Mouse (Mus musculus) heart, adult 18-20 months (tissue): ENCODE measurements around the gene Cdh1. TPM values are rescaled to one million over a fixed set of nuclear protein-coding genes. Genes with fewer than 3 reads are reported as not detected.

Experiments
- DNase-seq, 2 experiments: peaks; one replicate each; pipeline ENCODE4 v3.0.0; 2021 to 2022; ENCODE audit warnings: mixed read lengths in 1 of 2
- total RNA-seq, 2 experiments: library from RNA; stranded (reverse); gene quantifications; 2 replicates each; pipeline ENCODE4 v1.2.3; 2021

The Cdh1 gene
- total RNA-seq, 2 experiments from 2014 or later, result 1.4 TPM; not detected in 1

DNA sequence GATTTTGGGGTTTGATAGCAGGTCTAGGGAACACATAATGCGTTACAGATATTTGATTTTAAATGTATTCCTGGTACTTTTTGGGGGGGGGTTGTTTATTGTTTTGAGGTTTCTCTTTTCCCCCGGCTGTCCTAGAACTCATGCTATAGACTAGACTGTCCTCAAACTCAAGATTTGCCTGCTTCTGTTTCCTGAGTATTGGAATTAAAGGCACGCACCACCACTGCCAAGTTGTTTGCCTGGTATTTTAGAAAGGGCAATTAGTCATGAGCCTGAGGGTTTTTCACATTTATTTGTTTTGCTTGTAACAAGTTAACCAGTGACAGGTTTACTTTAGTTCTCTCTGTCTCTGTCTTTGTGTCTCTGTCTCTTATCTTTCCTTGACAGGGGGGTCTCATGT, 20.3 kb downstream of the Cdh1 start:
- DNase-seq, result no peak

DNA sequence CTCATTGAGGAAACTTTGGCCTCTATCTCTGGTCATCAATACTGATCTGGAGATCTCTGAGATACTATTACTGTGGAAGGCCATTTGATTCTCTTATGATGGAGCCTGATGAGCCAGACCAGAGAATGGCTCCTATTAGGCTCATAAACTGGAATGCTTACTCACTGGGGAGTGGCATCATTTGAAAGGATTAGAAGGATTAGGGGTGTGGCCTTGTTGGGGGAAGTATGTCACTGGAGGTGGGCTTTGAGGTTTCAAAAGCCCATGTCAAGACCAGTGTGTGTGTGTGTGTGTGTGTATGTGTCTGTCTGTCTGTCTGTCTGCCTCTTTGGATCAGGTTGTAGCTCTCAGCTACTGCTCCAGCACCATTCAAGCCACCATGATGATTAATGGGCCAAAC, 20.8 kb downstream of the Cdh1 start:
- DNase-seq, result no peak

DNA sequence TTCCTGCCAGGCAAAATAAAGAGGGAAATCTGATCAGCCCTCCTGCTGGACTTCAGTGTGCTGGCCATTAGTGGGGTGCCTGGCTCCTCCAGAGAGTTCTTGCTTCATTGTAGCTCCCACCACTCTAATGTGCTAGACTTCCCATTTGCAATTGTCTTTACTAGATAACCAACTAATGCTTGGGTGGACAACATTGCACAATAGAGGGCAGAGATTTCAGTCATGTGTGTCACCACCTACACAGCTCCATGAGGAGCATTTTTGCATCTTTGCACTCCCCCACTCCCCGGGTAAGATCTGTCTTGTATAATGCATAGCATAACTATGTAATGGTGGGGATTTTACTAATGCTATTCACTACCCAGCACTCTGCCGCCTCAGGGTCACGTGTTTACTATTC, 21.6 kb downstream of the Cdh1 start:
- DNase-seq, result no peak

DNA sequence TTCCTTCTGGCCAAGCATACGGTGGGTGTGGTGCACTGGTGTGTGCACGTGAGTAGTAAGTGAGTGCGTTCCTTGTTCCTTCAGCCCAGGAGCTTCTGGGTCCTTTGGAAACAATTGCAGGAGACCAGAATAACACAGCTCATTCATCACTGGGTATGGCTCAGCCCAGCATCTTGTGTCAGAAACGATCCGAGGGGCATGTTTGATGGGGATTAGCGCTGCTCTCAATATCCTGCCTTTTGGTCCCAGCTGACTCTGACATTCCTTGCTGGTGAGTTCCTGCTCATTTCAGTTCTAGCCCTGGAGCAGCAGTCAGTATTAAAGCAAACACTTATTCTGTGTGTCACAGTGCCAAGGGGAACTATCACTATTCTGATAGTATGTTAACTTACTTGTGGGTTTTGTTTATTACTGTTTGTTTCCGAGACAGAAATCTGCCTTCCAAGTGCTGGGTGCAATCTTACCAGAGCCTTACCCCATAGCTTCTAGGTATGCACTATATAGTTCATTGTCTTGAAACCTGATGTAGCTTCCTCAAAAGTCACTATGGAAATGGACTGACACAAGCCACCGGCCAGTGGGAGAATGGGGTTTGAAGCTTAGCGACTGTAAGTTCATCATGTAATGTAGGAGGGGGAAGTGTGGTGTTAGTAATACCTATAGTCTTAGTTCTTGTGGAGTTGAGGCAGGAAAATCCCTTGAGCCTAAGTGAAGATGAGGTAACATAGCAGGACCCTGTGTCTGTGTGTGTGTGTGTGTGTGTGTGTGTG, 23.1 kb downstream of the Cdh1 start:
- DNase-seq, result no peak

DNA sequence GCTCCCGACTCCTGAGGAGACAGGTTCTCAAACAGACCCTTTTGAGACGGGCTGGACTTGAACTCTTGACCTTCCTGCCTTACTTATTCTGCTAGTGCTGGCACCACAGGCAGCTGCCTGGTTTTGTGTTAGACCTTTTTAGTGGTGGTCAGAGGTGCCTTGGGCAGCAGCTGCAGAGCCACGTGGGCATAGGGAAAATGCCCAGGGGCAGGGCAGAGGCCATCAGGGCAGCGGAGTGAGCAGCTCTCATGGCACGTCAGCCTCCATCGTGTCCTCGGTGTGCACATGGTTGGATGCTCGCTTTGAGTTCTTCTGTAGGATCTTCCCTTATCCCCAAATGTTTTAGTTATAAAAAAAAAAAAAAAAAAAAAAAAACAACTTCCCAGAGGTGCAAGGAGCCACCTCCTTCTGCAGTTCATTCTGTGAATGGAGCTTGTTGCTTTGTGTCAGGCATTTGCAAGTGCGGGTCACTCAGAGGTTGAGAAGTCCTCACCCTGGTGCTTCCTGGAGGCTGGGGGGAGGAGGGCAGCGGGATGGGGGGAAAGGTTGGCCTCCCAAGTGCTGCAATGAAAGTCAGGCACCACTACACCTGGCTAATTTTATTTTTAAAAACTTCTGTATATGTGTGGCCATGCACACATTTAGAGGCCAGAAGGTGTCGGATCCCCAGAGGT, 25.3 kb downstream of the Cdh1 start:
- DNase-seq, result no peak

DNA sequence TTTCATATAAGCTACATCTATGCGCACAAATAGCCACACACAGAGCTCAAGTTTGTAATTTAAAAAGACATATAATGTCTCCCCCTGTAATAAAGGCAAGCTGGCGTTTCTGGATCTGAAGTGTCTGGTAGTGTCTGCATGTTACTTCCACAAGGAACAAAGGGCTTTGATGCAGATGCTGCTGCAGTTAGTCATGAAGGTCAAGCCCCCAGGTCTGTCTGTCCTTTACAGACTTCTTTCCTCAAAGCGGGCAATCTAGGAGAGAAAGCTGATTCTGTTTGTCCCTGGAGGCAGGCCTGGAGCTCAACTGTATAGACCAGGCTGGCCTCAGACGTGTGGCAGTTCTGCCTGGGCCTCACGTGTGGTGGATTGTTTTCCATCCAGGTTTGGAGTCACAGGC, 26.3 kb downstream of the Cdh1 start:
- DNase-seq, result no peak

DNA sequence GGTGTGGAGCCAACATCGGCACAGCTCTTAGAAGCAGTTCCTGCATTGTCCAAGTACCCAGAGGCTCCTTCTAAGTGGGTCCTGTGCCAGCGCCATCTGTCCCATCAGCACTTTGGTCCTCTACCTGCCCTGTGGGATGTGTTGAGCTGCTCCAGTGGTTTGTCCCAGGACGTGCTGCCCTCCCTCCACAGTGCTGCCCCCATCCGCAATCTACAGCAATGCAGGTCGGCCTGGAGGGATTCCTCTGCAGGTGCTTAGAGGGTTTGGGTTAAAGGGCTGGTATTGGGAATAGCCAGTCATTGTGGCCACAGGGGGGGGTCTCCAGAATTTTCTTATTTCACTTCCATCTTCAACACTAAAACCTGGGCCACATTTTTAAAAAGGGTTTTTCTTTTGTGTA, 28.8 kb downstream of the Cdh1 start:
- no peak for DNase-seq

DNA sequence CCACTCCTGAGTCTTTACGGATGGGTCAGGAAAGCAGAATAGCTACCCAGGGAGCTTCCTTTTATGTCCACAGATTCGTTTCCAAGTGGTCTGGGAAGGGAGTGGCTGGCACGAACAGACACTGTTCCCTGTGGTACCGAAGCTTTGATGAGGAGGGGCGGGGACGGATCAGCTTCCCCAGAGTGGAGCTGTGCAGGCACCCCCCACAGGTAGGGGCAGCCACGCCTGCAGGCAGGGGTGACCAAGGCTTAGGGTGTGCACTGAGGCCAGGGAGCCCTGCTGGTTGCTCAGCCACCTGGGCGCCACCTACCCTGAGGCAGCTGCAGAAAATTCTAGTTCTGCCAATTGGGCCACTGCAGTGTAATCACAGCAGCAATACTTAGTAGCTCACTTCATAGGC, 29.5 kb downstream of the Cdh1 start:
- DNase-seq, result no peak

DNA sequence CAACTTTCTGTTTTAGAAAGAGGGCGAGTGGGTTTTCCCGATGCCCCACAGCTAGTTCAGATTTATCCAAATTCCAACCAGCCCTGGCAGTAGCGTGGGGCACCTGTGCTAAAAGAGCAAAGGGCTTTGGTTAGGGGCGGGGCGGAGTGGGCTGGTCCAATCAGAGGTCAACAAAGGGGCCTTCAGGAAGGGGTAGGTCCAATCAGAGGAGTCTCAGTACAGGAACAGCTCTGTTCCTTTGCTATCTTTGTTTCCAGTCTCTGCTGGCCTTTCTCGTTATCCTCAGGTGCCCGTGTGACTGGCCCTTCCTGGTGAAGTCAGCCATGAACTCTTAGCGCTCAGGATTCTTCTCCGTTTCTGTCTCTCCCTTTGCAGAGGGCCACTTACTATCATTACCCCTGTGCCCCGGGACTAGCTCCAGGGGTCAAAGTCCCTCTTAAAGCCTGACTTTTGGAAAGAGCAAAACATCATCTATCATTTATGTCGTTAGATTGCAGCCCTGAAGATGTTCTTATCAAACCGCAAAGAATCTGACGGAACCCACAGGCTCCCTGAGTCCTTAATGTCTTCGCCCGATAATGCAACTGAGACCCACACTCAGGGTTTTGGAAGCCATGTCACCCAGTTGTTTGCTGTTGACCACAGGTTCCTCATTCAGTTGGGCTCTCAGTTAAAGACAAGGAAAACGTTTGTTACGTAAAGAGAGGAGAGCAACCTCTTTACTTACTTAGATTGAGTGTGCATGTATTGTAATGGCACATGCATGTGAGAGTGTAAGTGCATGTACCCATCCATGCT, 30.4 kb downstream of the Cdh1 start:
- DNase-seq, result no peak

DNA sequence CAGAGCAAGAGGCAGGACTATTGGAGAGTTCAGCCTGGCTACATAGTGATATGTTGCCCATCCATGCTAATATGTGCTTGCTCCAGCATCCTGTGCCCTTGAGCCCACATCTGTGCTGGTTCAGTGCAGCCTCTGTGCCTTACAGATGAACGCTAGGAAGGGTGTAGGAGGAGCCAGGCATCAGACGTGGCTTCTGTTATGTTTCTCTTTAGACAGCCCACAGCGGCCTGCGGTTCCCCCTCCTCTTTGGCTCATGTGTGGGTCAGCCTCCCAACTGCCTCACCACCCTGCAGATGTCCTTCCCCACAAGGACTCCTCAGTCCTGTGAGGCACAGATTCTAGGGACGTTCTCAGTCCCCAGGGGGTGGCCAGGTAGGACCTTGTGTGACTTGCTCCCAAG, 32.1 kb downstream of the Cdh1 start:
- no peak for DNase-seq

DNA sequence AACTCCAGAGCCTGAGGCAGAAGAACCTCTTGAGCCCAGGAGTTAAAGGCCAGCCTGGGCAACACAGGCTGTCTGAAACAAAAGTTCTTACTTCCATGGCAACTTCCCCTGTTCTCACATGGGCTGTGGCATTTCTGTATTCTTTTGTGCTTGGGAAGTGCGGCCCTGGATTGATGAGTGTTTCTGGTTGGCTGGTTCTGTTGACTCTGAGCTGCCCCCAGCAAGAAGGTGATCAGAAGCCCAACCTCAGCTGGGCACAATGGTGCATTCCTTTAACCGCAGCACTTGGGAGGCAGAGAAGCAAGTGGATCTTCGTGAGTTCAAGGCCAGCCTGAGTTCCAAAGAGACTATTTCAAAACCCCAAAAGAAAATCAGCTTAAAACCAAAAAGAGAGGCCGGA, 34.3 kb downstream of the Cdh1 start:
- DNase-seq, result no peak

DNA sequence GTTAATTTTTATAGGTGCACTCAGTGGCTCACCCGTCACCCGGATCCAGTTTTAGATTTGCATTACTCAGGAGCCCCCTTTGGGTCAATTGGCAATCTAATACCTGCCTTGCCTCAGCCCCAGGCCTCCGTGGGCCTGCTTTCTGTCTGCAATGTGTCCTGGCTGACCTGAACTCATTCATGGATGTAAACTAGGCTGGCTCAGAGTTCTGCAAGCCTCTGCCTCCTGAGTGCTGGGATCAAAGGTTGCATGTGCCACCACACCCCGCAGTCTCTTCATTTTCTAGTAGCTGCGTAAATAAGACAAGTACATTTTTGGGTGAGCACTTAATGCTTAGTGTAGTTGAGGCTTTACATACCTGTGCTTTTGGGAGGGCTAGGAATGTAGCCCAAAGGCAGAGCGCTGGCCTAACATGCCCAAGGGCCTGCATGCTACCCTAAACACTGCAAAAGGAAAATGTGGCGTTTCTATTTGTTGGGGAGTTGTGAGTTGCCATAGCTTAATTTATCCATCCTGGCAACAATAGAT, 35.7 kb downstream of the Cdh1 start:
- DNase-seq, result no peak

DNA sequence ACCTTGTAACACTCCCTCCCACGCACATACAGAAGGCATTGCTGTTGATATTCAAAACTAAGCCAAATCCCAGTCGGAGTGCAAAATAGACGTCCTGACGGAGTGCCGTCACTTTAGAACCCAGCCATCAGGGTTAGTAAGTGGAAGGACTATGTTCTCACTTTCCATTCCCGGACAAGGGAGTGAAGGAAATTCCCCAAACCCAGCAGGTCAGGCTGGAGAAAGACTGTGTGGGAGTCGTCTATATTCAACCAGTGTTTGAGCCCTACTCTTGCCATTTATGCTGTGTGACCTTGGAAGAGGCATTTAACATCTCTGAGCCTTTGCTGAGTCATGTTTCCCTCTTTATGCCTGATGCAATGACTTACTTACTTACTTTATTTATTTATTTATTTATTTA, 37.1 kb downstream of the Cdh1 start:
- DNase-seq, result no peak

DNA sequence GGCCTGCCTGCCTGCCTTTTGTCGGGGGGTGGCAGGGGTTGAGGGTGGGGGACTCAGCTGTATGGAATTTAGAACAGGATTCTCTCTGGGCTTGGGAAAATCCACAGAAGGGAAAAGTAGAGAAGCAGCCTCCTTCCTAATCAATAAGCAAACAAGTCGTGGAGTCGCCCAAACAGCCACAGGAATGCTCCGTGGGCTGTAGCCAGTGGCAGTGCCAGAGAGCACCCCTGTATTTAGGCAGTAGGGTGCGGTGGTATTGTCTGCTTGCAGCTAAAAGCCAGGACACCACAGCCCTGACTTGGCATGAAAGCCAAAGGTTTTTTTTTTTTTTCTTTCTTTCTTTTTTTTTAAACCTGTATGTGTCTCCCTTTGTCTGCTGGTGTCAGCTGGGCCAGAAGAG, 37.8 kb downstream of the Cdh1 start:
- no peak for DNase-seq

DNA sequence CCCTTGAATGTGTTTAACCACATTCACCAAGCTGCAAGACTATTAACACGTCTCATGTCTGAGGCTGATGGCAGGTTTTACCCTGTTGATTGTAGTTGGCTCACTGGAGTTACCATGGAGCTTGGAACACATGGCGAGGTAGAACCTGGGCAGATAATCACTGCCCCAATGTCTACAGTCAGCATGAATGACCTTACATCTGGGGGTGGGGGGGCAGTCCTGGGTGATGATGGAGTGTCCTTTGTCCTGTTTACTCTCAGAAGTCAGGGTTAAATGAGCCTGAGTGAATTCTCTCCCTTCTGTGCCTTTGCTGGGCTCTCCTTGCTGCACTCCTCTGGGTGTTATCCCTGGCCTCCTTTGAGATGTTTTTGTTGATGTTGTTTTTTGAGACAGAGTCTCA, 39.0 kb downstream of the Cdh1 start:
- no peak for DNase-seq

DNA sequence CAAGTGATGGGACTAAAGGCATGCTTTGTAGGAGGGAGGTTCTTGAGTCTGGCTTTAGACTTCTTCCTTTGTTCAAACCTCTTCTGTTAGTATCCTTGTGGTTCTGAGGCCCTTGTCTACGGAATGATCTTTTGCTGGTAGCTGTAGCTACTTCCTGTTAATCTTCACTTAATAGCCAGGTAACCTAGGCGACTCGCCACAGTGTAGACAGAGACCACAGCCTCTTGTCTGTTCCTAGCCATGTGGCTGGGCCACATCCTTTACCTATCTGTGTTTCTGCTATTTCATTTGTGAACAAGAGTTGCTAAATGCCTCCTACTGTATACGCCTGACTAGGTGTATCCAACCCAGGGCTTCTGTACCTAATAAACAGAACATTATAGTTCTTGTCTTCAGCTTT, 39.9 kb downstream of the Cdh1 start:
- peak in 1 of 2 experiments; percentile 7 for DNase-seq

DNA sequence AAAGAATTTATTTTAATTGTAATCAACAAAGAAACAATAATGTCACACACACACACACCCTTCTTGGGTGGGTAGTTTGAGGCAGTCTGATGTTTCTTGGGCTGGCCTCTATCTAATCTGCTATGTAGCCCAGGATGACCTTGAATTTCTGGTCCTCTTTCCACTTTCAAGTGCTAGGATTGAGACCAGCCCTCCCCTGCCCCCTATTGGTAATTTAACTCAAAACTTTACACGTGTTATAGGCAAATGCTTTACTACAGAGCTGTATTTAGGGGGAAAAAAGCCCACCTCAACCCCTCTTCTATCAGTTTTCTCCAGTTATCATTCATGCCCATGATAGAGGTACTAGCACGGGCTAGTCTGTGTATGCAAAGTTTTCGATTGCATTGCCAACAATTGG, 41.8 kb downstream of the Cdh1 start:
- no peak for DNase-seq

DNA sequence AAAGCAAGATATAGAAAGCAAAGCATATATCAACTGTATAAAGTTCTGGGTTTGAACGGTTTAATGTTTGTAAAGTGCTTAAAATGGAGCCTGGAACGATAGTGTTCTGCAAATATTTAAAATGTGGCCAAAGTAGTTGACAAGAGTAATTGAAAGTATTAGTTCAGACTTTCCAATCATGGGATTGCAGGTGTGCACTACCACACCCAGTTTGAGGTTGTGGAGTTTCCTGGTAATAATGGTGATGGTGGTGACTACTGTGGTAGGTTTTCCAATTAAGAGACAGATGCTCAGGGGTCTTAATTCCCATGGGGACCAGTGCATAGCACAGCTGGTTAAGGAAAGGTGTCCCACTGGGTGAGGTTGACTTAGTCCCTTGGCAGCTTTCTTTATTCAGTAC, 43.0 kb downstream of the Cdh1 start:
- no peak for DNase-seq

DNA sequence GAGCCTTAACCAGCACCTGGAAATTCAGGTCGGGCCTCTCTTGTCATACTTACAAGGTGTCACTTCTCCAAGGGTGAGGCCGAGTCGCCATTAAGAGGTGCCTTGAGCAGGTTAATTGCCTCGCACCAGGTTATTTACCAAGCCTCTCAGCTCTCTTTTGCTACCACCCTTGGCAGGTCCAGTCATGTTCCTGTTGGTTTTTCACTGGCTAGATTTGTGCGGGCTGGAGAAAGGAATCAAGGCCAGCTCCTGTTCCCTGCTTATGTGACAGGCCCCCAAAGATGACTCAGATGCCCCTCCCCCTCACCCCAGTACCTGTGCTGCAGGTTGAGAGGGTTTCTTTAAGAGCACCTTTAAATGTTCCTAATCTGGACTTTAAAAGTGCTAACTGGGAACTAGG, 43.6 kb downstream of the Cdh1 start:
- DNase-seq, result no peak

DNA sequence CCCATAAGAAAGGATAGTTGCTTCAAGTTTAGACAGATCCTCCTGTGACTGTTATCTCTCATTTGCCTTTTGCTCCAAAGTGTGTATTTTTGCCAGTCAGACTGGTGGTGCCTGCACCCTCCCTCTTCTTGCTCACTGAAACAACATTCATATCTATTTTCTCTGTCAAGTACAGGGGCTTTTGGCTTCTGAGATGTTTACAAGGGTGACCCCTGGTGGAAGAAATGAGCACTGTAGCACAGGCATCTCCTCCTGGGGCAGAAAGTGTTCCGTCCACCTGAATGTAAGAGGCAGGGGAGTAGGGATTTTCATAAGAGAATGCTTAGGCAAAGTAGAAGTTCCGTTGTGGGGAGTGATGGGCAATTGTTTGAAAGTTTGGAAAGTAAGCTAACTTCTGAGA, 44.2 kb downstream of the Cdh1 start:
- peak; percentile 60 to 90 for DNase-seq

DNA sequence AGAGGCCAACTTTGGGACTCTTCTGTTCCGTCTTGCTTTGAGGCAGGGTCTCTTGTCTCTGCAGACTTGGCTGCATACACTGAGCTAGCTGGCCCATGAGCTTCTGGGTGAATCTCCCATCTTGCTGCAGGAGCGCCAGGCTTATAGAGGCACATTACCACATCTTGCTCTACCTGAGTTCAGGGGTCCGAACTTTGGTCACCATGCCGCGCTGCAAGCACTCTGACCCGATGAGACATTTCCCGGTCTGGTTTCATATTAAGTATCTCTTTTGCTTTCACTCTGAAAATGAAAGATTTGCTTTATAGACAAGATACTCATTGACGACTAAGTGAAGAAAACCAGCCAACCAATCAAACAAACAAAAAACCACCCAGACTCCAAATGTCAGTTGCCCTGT, 45.3 kb downstream of the Cdh1 start:
- no peak for DNase-seq

DNA sequence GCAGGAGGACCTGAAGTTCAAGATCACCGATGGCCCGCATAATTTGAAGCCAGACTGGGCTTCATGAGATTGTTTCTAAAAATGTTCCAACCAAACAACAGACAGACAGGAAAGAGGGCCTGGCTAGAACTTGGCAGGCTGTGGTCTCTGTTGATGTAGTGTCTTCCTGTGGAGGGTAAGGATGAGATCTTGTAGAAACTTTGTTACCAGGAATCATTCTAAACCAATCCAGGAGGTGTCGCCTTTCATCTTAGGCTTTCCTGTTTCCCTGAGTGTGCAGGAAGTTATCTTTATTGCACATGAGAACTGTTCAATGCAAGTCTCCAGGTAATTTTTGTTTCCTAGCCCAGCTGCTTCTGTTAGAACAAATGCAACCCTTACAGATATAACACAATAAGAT, 48.8 kb downstream of the Cdh1 start:
- no peak for DNase-seq

DNA sequence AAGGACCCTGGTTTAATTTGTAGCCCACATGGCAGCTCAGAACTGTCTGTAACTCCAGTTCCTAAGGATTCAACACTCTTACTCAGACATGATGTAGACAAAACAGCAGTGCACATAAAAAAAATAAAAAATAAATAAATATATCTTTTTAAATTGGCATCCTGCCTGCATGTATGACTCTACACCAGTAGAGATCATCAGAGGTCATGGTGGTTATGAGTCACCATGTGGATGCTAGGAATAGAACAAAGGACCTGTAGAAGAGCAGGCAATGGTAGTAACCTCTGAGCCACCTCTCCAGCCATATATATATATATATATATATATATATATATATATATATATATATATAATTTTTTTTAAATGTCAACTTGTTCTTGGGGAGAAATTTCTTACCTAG, 52.9 kb downstream of the Cdh1 start:
- no peak for DNase-seq
